Mouse (Mus musculus) layer of hippocampus, adult 9-11 months (tissue): ENCODE measurements at regions not wholly inside any gene's neighbourhood (a gene's known extent, or its start where the extent isn't known, plus 50 kb on each side); places are given as distances from the start of the nearest gene placed in this dataset.

Source experiments
- DNase-seq: peaks from one replicate; pipeline ENCODE4 v3.0.0; 2022

DNA sequence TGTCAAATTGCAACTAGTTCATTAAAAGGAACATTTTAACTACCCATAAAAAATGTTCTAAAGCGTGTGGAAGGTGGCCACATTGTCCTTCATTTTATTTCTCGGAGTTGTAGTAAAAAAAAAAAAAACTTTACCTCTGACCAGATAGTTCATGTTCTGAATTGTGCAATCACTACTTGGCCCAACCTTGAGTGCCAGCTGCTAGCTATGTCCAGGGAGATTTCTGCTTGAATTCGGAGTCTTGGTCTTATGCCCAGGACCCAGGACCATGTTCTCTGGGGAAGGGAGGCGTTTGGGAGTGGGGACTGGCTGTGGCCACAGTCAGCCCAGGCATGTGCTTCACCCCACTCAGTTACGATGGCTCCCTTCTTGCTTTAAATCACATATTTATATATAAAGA is 54.9 kb upstream of the Atp1b3 start:
- DNase-seq = no peak

DNA sequence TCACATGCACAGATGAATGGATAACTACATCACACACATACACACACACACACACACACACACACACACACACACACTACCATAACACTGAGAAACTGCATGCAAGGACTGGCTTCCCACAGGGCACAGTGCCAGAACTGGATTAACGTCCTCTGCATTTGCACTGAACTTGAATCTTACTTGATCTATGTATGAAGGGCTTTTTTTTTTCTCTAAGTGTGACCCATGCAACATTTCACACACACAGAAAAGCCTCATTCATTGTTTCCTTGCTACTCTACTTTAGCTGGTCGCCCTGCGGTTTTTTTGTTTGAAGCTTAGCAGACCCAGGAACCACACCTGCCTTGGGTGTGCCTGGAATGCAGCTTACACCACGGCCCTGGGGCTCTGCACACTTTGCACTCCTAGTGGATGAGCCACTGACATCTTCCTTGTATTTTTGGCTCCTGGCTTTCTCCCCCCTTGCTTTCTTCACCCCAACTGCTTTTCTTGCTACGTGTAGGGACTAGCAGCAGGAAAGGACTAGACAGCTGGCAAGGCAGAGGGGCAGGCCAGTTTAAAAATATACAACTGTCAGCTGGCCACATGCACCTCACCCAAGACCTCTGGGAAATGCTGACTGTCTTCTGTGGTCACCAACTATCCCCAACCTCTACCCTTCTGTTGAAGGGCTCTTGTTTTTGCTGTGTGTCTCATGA is 51.8 kb upstream of the Atp1b3 start:
- DNase-seq = peak; percentile 43
